Mouse (Mus musculus) CH12F3 (cell line): ENCODE results near the gene Tekt3.

Source experiments
- in situ Hi-C: fragments of 300-500 bp; cut with MboI; formaldehyde crosslinking; loops from 2 replicates; pipeline ENCODE4 v1.14.3; 2020; ENCODE audit warnings: low sequenced_read_pairs

Gene Tekt3

DNA sequence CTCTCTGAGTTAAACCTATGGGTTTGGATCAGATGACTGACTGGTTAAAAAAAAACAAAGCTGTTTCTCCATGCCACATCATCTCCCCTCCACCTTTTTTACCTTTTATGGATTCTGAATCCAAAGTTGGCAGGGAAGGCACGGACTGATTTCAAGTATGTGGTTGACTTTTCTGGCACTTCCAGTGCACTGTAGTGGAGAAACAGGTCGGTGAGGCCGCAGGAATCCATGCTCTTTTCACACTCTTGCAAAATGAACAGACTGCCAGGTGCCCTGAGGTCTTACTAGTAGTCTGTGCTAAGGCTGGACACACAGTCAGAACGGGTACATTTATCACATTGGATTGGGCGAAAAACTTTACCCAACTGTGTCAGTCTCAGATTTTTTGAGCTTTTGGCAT, 80.9 kb downstream of the Tekt3 start:
- in situ Hi-C loops: loop anchor here (10.0 kb wide), 1 partner anchor 388 kb away; the partner anchor contains the start of gene Gm10428

DNA sequence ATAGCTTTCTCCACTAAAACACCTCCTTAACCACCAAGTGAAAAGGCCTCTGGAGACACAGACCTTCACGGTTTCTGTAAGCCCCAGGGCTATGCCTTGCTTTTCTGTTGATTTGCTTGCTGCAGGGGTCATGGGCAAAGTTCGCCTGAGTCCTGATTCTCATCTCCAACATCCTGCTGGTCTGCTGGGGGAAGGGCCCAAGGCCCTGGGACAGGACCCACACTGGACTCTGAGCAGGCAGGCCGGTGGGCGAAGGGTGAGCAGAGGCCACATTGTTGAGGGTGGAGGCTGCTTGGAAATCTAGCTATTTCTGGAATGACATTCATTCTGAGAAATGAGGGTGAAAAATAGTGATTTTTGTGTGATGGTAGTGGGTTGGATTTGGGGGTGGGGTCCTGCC, 81.4 kb downstream of the Tekt3 start:
- in situ Hi-C loops: loop anchor here (10.0 kb wide), 1 partner anchor 388 kb away; the partner anchor contains the start of gene Gm10428

DNA sequence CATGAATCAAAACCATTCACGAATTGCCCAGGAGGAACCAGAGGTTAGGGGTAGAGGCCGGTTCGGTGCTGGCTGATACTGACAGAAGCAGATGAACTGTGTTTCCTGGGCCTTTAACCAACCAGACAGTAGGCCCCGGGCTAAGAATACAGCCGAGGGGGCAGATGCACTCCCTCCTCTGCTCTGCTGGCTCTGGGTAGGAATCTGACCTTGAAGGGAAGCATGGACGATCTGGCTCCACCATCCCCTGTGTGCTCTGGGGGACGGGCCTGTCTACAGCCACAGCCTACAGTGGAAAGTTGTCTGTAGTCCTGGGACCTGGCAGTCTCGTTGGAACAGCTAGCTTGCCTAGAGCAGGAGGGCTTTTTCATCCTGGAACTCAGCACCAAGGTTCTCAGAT, 82.0 kb downstream of the Tekt3 start:
- in situ Hi-C loops: loop anchor here (10.0 kb wide), 1 partner anchor 389 kb away; the partner anchor contains the start of gene Gm10428
